Mouse (Mus musculus) 3134 (cell line): ENCODE measurements at regions not wholly inside any gene's neighbourhood (a gene's known extent, or its start where the extent isn't known, plus 50 kb on each side); places are given as distances from the start of the nearest gene placed in this dataset.
A peak's percentile ranks its signal among the peaks of the same experiment; 100 is the strongest.

Source experiments
- DNase-seq: peaks from one replicate; pipeline ENCODE4 v3.0.0-alpha.2; 2011; ENCODE audit warnings: low spot score; ENCODE audit not compliant: insufficient read length; ENCODE audit errors: extremely low read depth

- DNase-seq = no peak
Measured at GRCm38 (mm10) chr2:50945526-50945925, 203.4 kb downstream of the Rnd3 start.

- DNase-seq = no peak
Measured at GRCm38 (mm10) chr2:50943180-50943579, 205.7 kb downstream of the Rnd3 start.

- DNase-seq = no peak
Measured at GRCm38 (mm10) chr2:50942741-50943140, 206.2 kb downstream of the Rnd3 start.

- no peak for DNase-seq
Measured at GRCm38 (mm10) chr2:50932936-50933335, 216.0 kb downstream of the Rnd3 start.

GRCm38 (mm10) chr2:50921002-50921401 is 227.9 kb downstream of the Rnd3 start:
- no peak for DNase-seq

- DNase-seq = no peak
Measured at GRCm38 (mm10) chr2:50916323-50917221, 232.3 kb downstream of the Rnd3 start.

- no peak for DNase-seq
Measured at GRCm38 (mm10) chr2:50915149-50915548, 233.8 kb downstream of the Rnd3 start.

- no peak for DNase-seq
Measured at GRCm38 (mm10) chr2:50914176-50914575, 234.7 kb downstream of the Rnd3 start.

GRCm38 (mm10) chr2:50908762-50909161 is 240.1 kb downstream of the Rnd3 start:
- no peak for DNase-seq

GRCm38 (mm10) chr2:50902701-50903100 is 246.2 kb downstream of the Rnd3 start:
- no peak for DNase-seq

- DNase-seq = no peak
Measured at GRCm38 (mm10) chr2:50902220-50902619, 246.7 kb downstream of the Rnd3 start.

GRCm38 (mm10) chr2:50888992-50889391 is 259.9 kb downstream of the Rnd3 start:
- no peak for DNase-seq

GRCm38 (mm10) chr2:50887954-50888353 is 261.0 kb downstream of the Rnd3 start:
- no peak for DNase-seq

GRCm38 (mm10) chr2:50885924-50886315 is 263.0 kb downstream of the Rnd3 start:
- peak; percentile 24 for DNase-seq

GRCm38 (mm10) chr2:50885280-50885923 is 263.5 kb downstream of the Rnd3 start:
- no peak for DNase-seq

- DNase-seq = no peak
Measured at GRCm38 (mm10) chr2:50881514-50882038, 267.3 kb downstream of the Rnd3 start.

GRCm38 (mm10) chr2:50880806-50881205 is 268.1 kb downstream of the Rnd3 start:
- no peak for DNase-seq

- DNase-seq = peak; percentile 84
Measured at GRCm38 (mm10) chr2:50877716-50878115, 271.2 kb downstream of the Rnd3 start.

- no peak for DNase-seq
Measured at GRCm38 (mm10) chr2:50875072-50875471, 273.8 kb downstream of the Rnd3 start.

- no peak for DNase-seq
Measured at GRCm38 (mm10) chr2:50853538-50854244, 295.2 kb downstream of the Rnd3 start.

GRCm38 (mm10) chr2:50852413-50852919 is 296.4 kb downstream of the Rnd3 start:
- no peak for DNase-seq
